Mouse (Mus musculus) heart, postnatal 10 days (tissue): ENCODE data around the gene Ldah. TPM values are rescaled to one million over a fixed set of nuclear protein-coding genes. Genes with fewer than 3 reads are reported as not detected.

ENCODE experiments used
- total RNA-seq, 2 experiments: library from RNA; stranded (reverse); gene quantifications; 2 replicates each; pipeline ENCODE4 v1.2.3; 2021

Gene Ldah
- total RNA-seq, 2 experiments from 2014 or later = 26.0 to 30.0 TPM

Other genes starting within 250 kb of the Ldah start
- gene Apob, start 230.5 kb upstream of the Ldah start, total RNA-seq = under 1 TPM in 1 of 2 experiments, not detected in 1; 0.20 TPM
- gene Gdf7, start 93.8 kb downstream of the Ldah start, total RNA-seq = under 1 TPM in 1 of 2 experiments, not detected in 1; 0.48 TPM
- gene Hs1bp3, start 105.3 kb downstream of the Ldah start, total RNA-seq = 10 to 100 TPM; 11.3 to 15.1 TPM